Mouse (Mus musculus): Measurements from ENCODE around the gene Slc25a42. TPM values are rescaled to one million over a fixed set of nuclear protein-coding genes. Genes with fewer than 3 reads are reported as not detected.

The Slc25a42 gene
- total RNA-seq, 4 experiments from 2014 or later: 27.4 to 34.4 (median 31.1) TPM

Other genes with a start within 250 kb of the Slc25a42 start
- 10 to 100 TPM; 20.5 to 26.4 (median 25.2) TPM for gene Gatad2a, start 215.9 kb downstream of the Slc25a42 start, total RNA-seq (2022)
- gene Mau2, start 169.6 kb downstream of the Slc25a42 start, total RNA-seq (2022): 10 to 100 TPM; 23.1 to 26.1 (median 24.6) TPM
- 10 to 100 TPM; 16.7 to 20.4 (median 18.1) TPM for gene Sugp1, start 169.5 kb downstream of the Slc25a42 start, total RNA-seq (2022)
- under 1 TPM; 0.17 to 0.48 (median 0.35) TPM for gene Tm6sf2, start 139.4 kb downstream of the Slc25a42 start, total RNA-seq (2022)
- under 1 TPM in 1 of 4 experiments, not detected in 3; 0.08 TPM for gene Hapln4, start 128.8 kb downstream of the Slc25a42 start, total RNA-seq (2022)
- under 1 TPM in 3 of 4 experiments, not detected in 1; 0.05 to 0.11 (median 0.08) TPM for gene Ncan, start 91.4 kb downstream of the Slc25a42 start, total RNA-seq (2022)
- gene Nr2c2ap, start 81.0 kb downstream of the Slc25a42 start, total RNA-seq (2022): 1 to 10 TPM; 4.1 to 6.5 (median 4.6) TPM
- gene Rfxank, start 73.2 kb downstream of the Slc25a42 start, total RNA-seq (2022): 10 to 100 TPM in 1 of 4 experiments, 1 to 10 TPM in 3; 8.5 to 10.6 (median 9.1) TPM
- 10 to 100 TPM in 3 of 4 experiments, 1 to 10 TPM in 1; 9.8 to 14.9 (median 14.1) TPM for gene Borcs8, start 72.8 kb downstream of the Slc25a42 start, total RNA-seq (2022)
- under 1 TPM in 3 of 4 experiments, not detected in 1; 0.32 to 0.36 (median 0.34) TPM for gene Mef2b, start 72.6 kb downstream of the Slc25a42 start, total RNA-seq (2022)
- gene Tmem161a, start 39.9 kb downstream of the Slc25a42 start, total RNA-seq (2022): 10 to 100 TPM; 77.0 to 87.6 (median 85.9) TPM
- gene Sugp2, start 21.9 kb upstream of the Slc25a42 start, total RNA-seq (2022): 10 to 100 TPM; 41.1 to 50.5 (median 42.9) TPM
- gene Armc6, start 22.2 kb upstream of the Slc25a42 start, total RNA-seq (2022): 1 to 10 TPM; 5.5 to 8.7 (median 7.6) TPM
- 1 to 10 TPM; 3.1 to 4.4 (median 3.2) TPM for gene Homer3, start 70.5 kb upstream of the Slc25a42 start, total RNA-seq (2022)
- gene Ddx49, start 90.2 kb upstream of the Slc25a42 start, total RNA-seq (2022): 10 to 100 TPM; 25.8 to 35.3 (median 33.9) TPM
- 100 to 1,000 TPM; 112 to 126 (median 121) TPM for gene Cope, start 90.2 kb upstream of the Slc25a42 start, total RNA-seq (2022)
- gene Cers1, start 103.5 kb upstream of the Slc25a42 start, total RNA-seq (2022): 10 to 100 TPM; 16.5 to 25.1 (median 20.2) TPM
- 1 to 10 TPM in 1 of 4 experiments, under 1 TPM in 1, not detected in 2; 0.75 to 2.7 TPM for gene Gdf1, start 117.5 kb upstream of the Slc25a42 start, total RNA-seq (2022)
- gene Upf1, start 141.0 kb upstream of the Slc25a42 start, total RNA-seq (2022): 10 to 100 TPM; 29.7 to 32.7 (median 30.8) TPM
- 10 to 100 TPM in 2 of 4 experiments, 1 to 10 TPM in 2; 2.7 to 16.7 (median 8.4) TPM for gene Comp, start 161.3 kb upstream of the Slc25a42 start, total RNA-seq (2022)
- 10 to 100 TPM in 1 of 4 experiments, 1 to 10 TPM in 3; 7.1 to 15.3 (median 7.6) TPM for gene Crtc1, start 227.3 kb upstream of the Slc25a42 start, total RNA-seq (2022)

All from gastrocnemius, adult 8-10 months (tissue).